Comparison of ENCODE assay signal across 27 mouse cellular contexts in the genomic region with DNA sequence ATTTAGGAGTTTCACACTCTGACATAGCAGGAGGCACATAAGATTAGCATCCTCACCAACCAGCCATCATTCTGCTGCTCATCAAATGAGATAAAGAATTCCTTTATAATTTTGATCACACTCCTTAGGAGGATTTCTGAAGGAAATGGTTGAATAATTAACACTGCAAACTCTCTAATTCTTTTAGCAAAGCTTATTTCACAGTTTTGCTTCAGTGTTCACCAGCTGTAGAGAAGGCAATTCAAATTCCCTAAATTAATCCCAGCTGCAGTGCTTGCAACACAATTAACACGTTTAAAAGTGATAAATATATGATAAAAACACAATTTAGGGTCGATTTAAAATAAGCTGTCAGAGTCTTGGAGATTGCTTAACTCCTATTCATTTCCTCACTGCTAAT.
"Had no signal": no experiment of that assay in that cellular context is flagged by ENCODE, and none has a peak within 500 bp of the region (broad histone marks: within the 10 kb centered on the region; RNA-seq: fewer than 3 reads in every experiment).

No protein-coding gene starts in this region.

- ATAC-seq: hindbrain, embryonic 16.5 days; inflammation-experienced regulatory T-cells, adult 6 months; intestine, embryonic 15.5 days; intestine, postnatal 0 days had no signal

- H3K4me3 ChIP-seq: heart, adult 2 months; heart, embryonic 12.5 days; hindbrain, embryonic 10.5 days; hindbrain, embryonic 12.5 days; intestine, embryonic 15.5 days; layer of hippocampus, adult 2 months; left cerebral cortex, adult 2 months; limb, embryonic 10.5 days; limb, embryonic 12.5 days; liver, embryonic 13.5 days; liver, embryonic 15.5 days had no signal

- H3K27ac ChIP-seq: heart, adult 2 months; hindbrain, embryonic 10.5 days; hindbrain, embryonic 12.5 days; hindbrain, embryonic 14.5 days; intestine, embryonic 15.5 days; layer of hippocampus, adult 2 months; left cerebral cortex, adult 2 months; limb, embryonic 10.5 days; limb, embryonic 12.5 days; liver, embryonic 13.5 days; liver, embryonic 15.5 days had no signal

- H3K27me3 ChIP-seq: heart, embryonic 12.5 days; hindbrain, embryonic 12.5 days; intestine, embryonic 15.5 days; limb, embryonic 12.5 days; liver, embryonic 13.5 days; liver, embryonic 15.5 days had no signal

- DNase-seq: gastrocnemius, postnatal 14 days; gastrocnemius, postnatal 36 days; heart, adult 11 months; heart, adult 2 months; heart, postnatal 10 days; heart, postnatal 4 days; kidney, adult 18-20 months; kidney, adult 8-10 months; kidney, postnatal 10 days; kidney, postnatal 25 days; kidney, postnatal 4 days; liver; liver, embryonic 13.5 days had no signal

- H3K9ac ChIP-seq: heart, embryonic 12.5 days; hindbrain, embryonic 12.5 days; hindbrain, embryonic 14.5 days; intestine, embryonic 15.5 days; limb, embryonic 12.5 days; liver, embryonic 13.5 days; liver, embryonic 15.5 days had no signal

- H3K4me2 ChIP-seq: heart, embryonic 12.5 days; hindbrain, embryonic 12.5 days; hindbrain, embryonic 14.5 days; intestine, embryonic 15.5 days; limb, embryonic 12.5 days; liver, embryonic 11.5 days; liver, embryonic 13.5 days; liver, embryonic 15.5 days had no signal

- H3K9me3 ChIP-seq: heart, embryonic 12.5 days; hindbrain, embryonic 10.5 days; hindbrain, embryonic 12.5 days; intestine, embryonic 15.5 days; limb, embryonic 10.5 days; limb, embryonic 12.5 days; liver, embryonic 13.5 days; liver, embryonic 15.5 days had no signal

- H3K4me1 ChIP-seq: heart, embryonic 12.5 days; hindbrain, embryonic 10.5 days; hindbrain, embryonic 12.5 days; intestine, embryonic 15.5 days; limb, embryonic 10.5 days; limb, embryonic 12.5 days; liver, embryonic 13.5 days; liver, embryonic 15.5 days had no signal

- H3K36me3 ChIP-seq: heart, embryonic 12.5 days; hindbrain, embryonic 10.5 days; hindbrain, embryonic 12.5 days; intestine, embryonic 15.5 days; limb, embryonic 10.5 days; limb, embryonic 12.5 days; liver, embryonic 13.5 days; liver, embryonic 15.5 days had no signal
